Mouse (Mus musculus): ENCODE measurements around the gene Pip4k2a. TPM values are rescaled to one million over a fixed set of nuclear protein-coding genes. Genes with fewer than 3 reads are reported as not detected.
A peak's percentile ranks its signal among the peaks of the same experiment; 100 is the strongest.

Gene Pip4k2a
- polyA plus RNA-seq, 1 experiment from 2014 or later, result 6.1 TPM

DNA sequence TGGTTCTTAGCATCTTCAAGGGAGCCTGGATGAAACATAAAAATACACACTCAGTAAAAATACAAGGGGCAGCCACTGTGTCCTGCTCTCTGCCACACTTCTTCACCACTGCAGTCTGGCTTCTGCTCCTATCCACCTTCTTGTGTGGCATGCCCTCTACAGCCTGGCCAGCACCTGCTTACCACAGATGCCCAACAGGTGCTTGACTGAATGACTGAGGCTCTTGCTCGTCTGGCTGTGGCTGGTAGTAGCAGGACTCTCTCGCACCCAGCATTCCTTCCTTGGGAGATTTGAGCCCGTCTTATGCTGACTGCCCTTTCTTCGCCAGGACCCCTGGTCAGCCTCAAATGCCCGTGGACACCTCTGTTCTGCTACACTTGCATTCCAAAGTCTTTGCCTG is 133.2 kb downstream of the Pip4k2a start:
- WGBS, result 86% methylated on average over 5 of the region's 5 CpGs
- peaks cover 47% of the 10 kb centered on the region for H3K27me3 ChIP-seq (replicated peaks; ENCODE audit: low read depth, poor library complexity, severe bottlenecking)
- no peak for DNase-seq (ENCODE audit: low spot score)
- H3K9me3 ChIP-seq, result no peaks in the 10 kb centered on the region
- H3K4me3 ChIP-seq, result no peak overlapping the region
- 0 out of 2 replicates have a peak, but pooled peaks cover 4% of the 10 kb centered on the region for H3K36me3 ChIP-seq (replicated peaks)
- H3K4me1 ChIP-seq, result peaks cover 23% of the 10 kb centered on the region
- H3K27ac ChIP-seq (replicated peaks), result no peak overlapping the region

GRCm38 (mm10) chr2:18861607-18862158 is 136.2 kb downstream of the Pip4k2a start:
- peaks cover 31% of the 10 kb centered on the region for H3K4me1 ChIP-seq
- no peak overlapping the region for H3K27ac ChIP-seq (replicated peaks)
- 0 out of 2 replicates have a peak, but pooled peaks cover 4% of the 10 kb centered on the region for H3K36me3 ChIP-seq (replicated peaks)
- H3K4me3 ChIP-seq, result no peak overlapping the region
- H3K9me3 ChIP-seq, result no peaks in the 10 kb centered on the region
- peaks cover 52% of the 10 kb centered on the region for H3K27me3 ChIP-seq (replicated peaks; ENCODE audit: low read depth, poor library complexity, severe bottlenecking)
- no peak for DNase-seq (ENCODE audit: low spot score)
- WGBS, result 71% methylated on average over 5 of the region's 5 CpGs

DNA sequence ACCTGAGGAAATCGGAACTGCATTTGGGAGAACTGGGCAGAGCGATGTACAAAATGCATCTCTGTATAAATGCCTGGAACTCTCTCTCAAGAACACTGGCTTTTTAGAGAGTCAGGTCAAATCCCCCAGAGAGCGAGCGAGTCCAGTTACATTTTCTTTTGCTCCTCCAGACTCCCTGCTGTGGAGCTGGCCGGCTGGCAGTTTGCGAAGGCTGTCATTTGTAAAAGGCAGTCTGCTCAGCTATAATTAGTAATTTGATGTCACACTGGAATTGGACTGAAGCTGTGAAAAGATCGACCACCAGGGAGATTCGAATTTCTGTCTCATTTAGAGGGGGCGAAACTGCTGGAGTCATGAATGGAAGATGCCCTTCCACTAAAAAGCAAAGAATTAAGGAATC is 137.2 kb downstream of the Pip4k2a start:
- peaks cover 44% of the 10 kb centered on the region for H3K27me3 ChIP-seq (replicated peaks; ENCODE audit: low read depth, poor library complexity, severe bottlenecking)
- H3K4me3 ChIP-seq, result no peak overlapping the region
- peak; percentile 55 for DNase-seq (ENCODE audit: low spot score)
- peaks cover 40% of the 10 kb centered on the region for H3K4me1 ChIP-seq
- 17% methylated on average over 9 of the region's 9 CpGs for WGBS
- 0 out of 2 replicates have a peak, but pooled peaks cover 4% of the 10 kb centered on the region for H3K36me3 ChIP-seq (replicated peaks)
- H3K27ac ChIP-seq (replicated peaks), result no peak overlapping the region
- H3K9me3 ChIP-seq, result no peaks in the 10 kb centered on the region

GRCm38 (mm10) chr2:18857952-18858351 is 140.0 kb downstream of the Pip4k2a start:
- 81% methylated on average over 3 of the region's 3 CpGs for WGBS
- H3K9me3 ChIP-seq, result no peaks in the 10 kb centered on the region

GRCm38 (mm10) chr2:18856461-18856860 is 141.5 kb downstream of the Pip4k2a start:
- no peak for DNase-seq (ENCODE audit: low spot score)
- H3K27ac ChIP-seq (replicated peaks), result no peak overlapping the region
- no peak overlapping the region for H3K4me3 ChIP-seq
- H3K36me3 ChIP-seq (replicated peaks), result no peaks in the 10 kb centered on the region
- peaks cover 42% of the 10 kb centered on the region for H3K4me1 ChIP-seq
- 67% methylated on average over 13 of the region's 13 CpGs for WGBS
- peaks cover 16% of the 10 kb centered on the region for H3K27me3 ChIP-seq (replicated peaks; ENCODE audit: low read depth, poor library complexity, severe bottlenecking)
- H3K9me3 ChIP-seq, result no peaks in the 10 kb centered on the region

More at GRCm38 (mm10) chr2:18857952-18858351, 140.0 kb downstream of the Pip4k2a start:
- DNase-seq (ENCODE audit: low spot score), result no peak
- H3K4me3 ChIP-seq, result no peak overlapping the region
- H3K4me1 ChIP-seq, result peaks cover 47% of the 10 kb centered on the region
- peaks cover 29% of the 10 kb centered on the region for H3K27me3 ChIP-seq (replicated peaks; ENCODE audit: low read depth, poor library complexity, severe bottlenecking)
- no peak overlapping the region for H3K27ac ChIP-seq (replicated peaks)
- H3K36me3 ChIP-seq (replicated peaks), result 0 out of 2 replicates have a peak, but pooled peaks cover 4% of the 10 kb centered on the region

DNA sequence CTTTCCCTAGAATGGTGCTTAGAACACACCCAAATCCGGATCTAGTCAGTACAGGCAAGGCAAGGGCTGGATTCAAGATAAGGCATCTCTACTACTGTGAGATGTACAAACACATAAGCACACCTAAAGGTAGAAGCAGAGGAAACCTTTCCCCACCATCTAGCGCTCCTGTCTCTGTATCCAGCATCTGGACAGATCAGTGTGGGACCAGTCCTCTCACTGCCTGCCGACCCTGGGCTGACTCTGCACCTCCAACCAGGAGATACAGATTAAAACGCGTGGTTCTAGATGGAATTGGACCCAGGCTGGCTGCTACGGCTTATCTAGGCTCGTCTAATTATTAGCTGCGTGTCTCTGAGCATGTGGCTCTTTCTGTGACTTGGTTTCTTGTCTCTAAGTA is 142.7 kb downstream of the Pip4k2a start:
- 0 out of 2 replicates have a peak overlapping the region, but pooled peaks have one; percentile 24 for H3K27ac ChIP-seq (replicated peaks)
- H3K27me3 ChIP-seq (replicated peaks; ENCODE audit: low read depth, poor library complexity, severe bottlenecking), result peaks cover 16% of the 10 kb centered on the region
- peaks cover 34% of the 10 kb centered on the region for H3K4me1 ChIP-seq
- no peak overlapping the region for H3K4me3 ChIP-seq
- no peaks in the 10 kb centered on the region for H3K9me3 ChIP-seq
- WGBS, result 71% methylated on average over 8 of the region's 8 CpGs
- H3K36me3 ChIP-seq (replicated peaks), result no peaks in the 10 kb centered on the region
- no peak for DNase-seq (ENCODE audit: low spot score)

- Histone ChIP-seq H3K36me3 (replicated peaks) (no peaks in the 10 kb centered on the region), H3K27ac (replicated peaks) (no peak overlapping the region), H3K27me3 (replicated peaks; ENCODE audit: low read depth, poor library complexity, severe bottlenecking) (no peaks in the 10 kb centered on the region; the same call in 1 of the 2 replicates), H3K4me1 (peaks cover 28% of the 10 kb centered on the region), H3K4me3 (no peak overlapping the region), H3K9me3 (no peaks in the 10 kb centered on the region)
- 92% methylated on average over 5 of the region's 5 CpGs for WGBS
- no peak for DNase-seq (ENCODE audit: low spot score)
These were observed 144.6 kb downstream of the Pip4k2a start for GRCm38 (mm10) chr2:18853345-18853744.

DNA sequence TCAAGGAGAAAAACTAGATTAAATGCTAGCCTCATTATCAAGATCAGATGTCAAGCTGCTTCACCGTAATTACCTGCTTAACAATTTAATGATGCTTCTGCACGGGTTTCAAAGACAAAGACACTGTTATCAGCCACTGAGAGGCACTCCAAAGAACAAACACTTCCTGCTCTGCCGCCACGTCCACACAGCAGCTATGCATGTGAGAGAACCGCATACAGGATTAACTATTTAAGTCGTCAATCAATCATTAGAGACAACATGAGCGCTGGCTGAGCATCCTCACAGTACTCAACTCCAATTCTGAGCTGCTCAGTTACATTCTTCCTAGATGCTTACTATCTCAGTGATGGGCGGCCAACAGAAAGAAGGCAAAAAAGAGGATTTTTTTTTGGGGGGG is 147.3 kb downstream of the Pip4k2a start:
- Histone ChIP-seq H3K36me3 (replicated peaks) (peaks cover 2% of the 10 kb centered on the region; the same call in 1 of the 2 replicates), H3K4me1 (peaks cover 11% of the 10 kb centered on the region), H3K4me3 (no peak overlapping the region), H3K27me3 (replicated peaks; ENCODE audit: low read depth, poor library complexity, severe bottlenecking) (no peaks in the 10 kb centered on the region; the same call in 1 of the 2 replicates), H3K27ac (replicated peaks) (no peak overlapping the region), H3K9me3 (no peaks in the 10 kb centered on the region)
- 42% methylated on average over 8 of the region's 8 CpGs for WGBS
- DNase-seq (ENCODE audit: low spot score), result no peak

DNA sequence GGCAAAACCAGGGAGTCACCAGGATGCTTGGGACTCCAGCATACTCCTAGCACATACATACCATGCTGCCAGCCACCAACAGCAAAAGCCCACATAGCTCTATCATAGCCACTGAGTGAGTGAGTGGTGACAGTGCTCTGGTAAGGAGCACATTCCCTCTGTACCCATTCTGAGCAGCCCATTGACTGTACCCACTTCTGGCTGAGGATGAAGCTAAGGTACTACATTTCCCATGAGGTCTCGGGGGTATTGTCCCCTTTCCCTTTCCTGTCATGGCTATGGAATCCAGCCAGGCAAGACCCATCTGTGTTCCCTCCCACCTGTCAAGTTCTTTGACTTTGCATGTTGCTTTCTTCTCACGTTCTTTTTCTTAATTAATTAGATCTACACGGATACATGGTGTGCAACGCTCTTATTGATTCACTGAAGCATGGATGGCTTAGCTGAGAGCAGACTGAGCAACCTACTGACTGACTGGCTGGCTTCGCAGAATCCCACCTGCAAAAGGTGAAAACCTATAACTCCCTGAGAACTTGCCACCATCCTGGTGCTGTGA is 149.8 kb downstream of the Pip4k2a start:
- Histone ChIP-seq H3K4me3 (no peak overlapping the region), H3K9me3 (no peaks in the 10 kb centered on the region), H3K27ac (replicated peaks) (no peak overlapping the region), H3K27me3 (replicated peaks; ENCODE audit: low read depth, poor library complexity, severe bottlenecking) (no peaks in the 10 kb centered on the region), H3K4me1 (peaks cover 4% of the 10 kb centered on the region; the same call in 1 of the 2 replicates), H3K36me3 (replicated peaks) (peaks cover 4% of the 10 kb centered on the region; the same call in 1 of the 2 replicates)
- 92% methylated on average over 5 of the region's 5 CpGs for WGBS
- no peak for DNase-seq (ENCODE audit: low spot score)

DNA sequence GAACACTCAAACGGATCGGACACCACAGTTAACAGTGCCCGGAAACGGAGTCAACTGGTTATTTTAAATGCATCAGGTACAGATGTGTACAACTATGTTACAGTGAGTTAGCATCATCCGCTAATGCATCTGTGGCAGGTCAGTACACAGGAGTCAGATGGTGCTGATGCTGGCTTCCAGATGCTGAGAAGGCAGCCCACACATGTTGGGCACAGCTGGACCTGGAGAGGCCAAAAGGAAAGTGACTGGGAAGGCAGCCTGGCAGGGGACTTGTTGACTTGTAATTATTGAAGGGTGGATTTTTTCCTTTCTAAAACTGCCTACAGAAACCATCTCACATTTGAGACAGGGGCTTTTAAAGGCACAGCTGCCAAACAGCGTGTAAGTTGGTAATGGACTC is 155.4 kb downstream of the Pip4k2a start:
- 82% methylated on average over 6 of the region's 6 CpGs for WGBS
- Histone ChIP-seq H3K27ac (replicated peaks) (no peak overlapping the region), H3K4me3 (no peak overlapping the region), H3K9me3 (no peaks in the 10 kb centered on the region), H3K36me3 (replicated peaks) (peaks cover 4% of the 10 kb centered on the region; the same call in 1 of the 2 replicates), H3K4me1 (no peaks in the 10 kb centered on the region), H3K27me3 (replicated peaks; ENCODE audit: low read depth, poor library complexity, severe bottlenecking) (no peaks in the 10 kb centered on the region)
- DNase-seq (ENCODE audit: low spot score), result peak; percentile 53

GRCm38 (mm10) chr2:18841051-18841450 is 156.9 kb downstream of the Pip4k2a start:
- Histone ChIP-seq H3K36me3 (replicated peaks) (peaks cover 4% of the 10 kb centered on the region; the same call in 1 of the 2 replicates), H3K9me3 (no peaks in the 10 kb centered on the region), H3K27me3 (replicated peaks; ENCODE audit: low read depth, poor library complexity, severe bottlenecking) (no peaks in the 10 kb centered on the region), H3K4me1 (no peaks in the 10 kb centered on the region), H3K4me3 (no peak overlapping the region), H3K27ac (replicated peaks) (no peak overlapping the region)
- WGBS, result 96% methylated on average over 8 of the region's 8 CpGs
- no peak for DNase-seq (ENCODE audit: low spot score)

DNA sequence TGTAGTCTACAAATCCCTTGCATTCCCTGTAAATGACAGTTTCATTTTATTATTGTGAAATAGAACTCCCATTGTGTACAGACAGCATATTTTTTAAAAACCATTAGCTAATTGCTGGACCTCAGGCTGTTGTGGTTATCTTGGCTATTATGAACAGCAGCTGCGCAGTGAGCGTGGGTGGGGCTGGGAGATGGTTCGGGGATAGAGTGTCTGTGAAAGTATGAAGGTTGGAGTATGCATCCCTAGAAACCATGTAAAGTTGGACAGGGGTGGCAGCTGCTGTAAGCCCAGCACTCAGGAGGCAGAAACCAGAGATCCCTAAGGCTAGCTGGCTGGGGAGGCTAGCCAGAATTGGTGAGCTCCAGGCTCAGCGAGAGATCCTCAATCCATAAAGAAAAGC is 158.4 kb downstream of the Pip4k2a start:
- Histone ChIP-seq H3K36me3 (replicated peaks) (no peaks in the 10 kb centered on the region), H3K27me3 (replicated peaks; ENCODE audit: low read depth, poor library complexity, severe bottlenecking) (no peaks in the 10 kb centered on the region), H3K9me3 (no peaks in the 10 kb centered on the region), H3K4me1 (no peaks in the 10 kb centered on the region), H3K27ac (replicated peaks) (no peak overlapping the region), H3K4me3 (no peak overlapping the region)
- 87% methylated on average over 4 of the region's 4 CpGs for WGBS
- DNase-seq (ENCODE audit: low spot score), result no peak

- Histone ChIP-seq H3K4me3 (no peak overlapping the region), H3K4me1 (no peaks in the 10 kb centered on the region), H3K36me3 (replicated peaks) (no peaks in the 10 kb centered on the region), H3K9me3 (no peaks in the 10 kb centered on the region), H3K27me3 (replicated peaks; ENCODE audit: low read depth, poor library complexity, severe bottlenecking) (no peaks in the 10 kb centered on the region), H3K27ac (replicated peaks) (no peak overlapping the region)
- 93% methylated on average over 12 of the region's 12 CpGs for WGBS
- no peak for DNase-seq (ENCODE audit: low spot score)
These were observed 162.5 kb downstream of the Pip4k2a start for GRCm38 (mm10) chr2:18835266-18835908.

Data from embryonic facial prominence, embryonic 10.5 days (tissue).